Mouse (Mus musculus) adrenal gland, adult 18-20 months (tissue): Measurements from ENCODE around the gene Gas2. TPM values are rescaled to one million over a fixed set of nuclear protein-coding genes. Genes with fewer than 3 reads are reported as not detected.

Source experiments
- DNase-seq, 2 experiments: peaks; one replicate each; pipeline ENCODE4 v3.0.0; 2021 to 2022; ENCODE audit warnings: low spot score in 2 of 2
- total RNA-seq, 2 experiments: library from RNA; stranded (reverse); gene quantifications; 1 replicate in 1 of 2; 2 replicates in 1 of 2; pipeline ENCODE4 v1.2.3; 2021

Gene Gas2
- total RNA-seq, 2 experiments from 2014 or later: 32.3 to 49.9 TPM

- DNase-seq: no peak
Observed at GRCm38 (mm10) chr7:51962219-51962952, 100.6 kb downstream of the Gas2 start.

- DNase-seq: no peak
Observed at GRCm38 (mm10) chr7:51964681-51965080, 102.9 kb downstream of the Gas2 start.

- no peak for DNase-seq
Observed at GRCm38 (mm10) chr7:51967581-51967980, 105.8 kb downstream of the Gas2 start.

GRCm38 (mm10) chr7:51969379-51969778 is 107.6 kb downstream of the Gas2 start:
- DNase-seq: no peak

- peak in 1 of 2 experiments; percentile 54 for DNase-seq
Observed at GRCm38 (mm10) chr7:51972252-51972855, 110.5 kb downstream of the Gas2 start.

- DNase-seq: no peak
Observed at GRCm38 (mm10) chr7:51973091-51973490, 111.3 kb downstream of the Gas2 start.

- no peak for DNase-seq
Observed at GRCm38 (mm10) chr7:51973526-51973925, 111.7 kb downstream of the Gas2 start.

GRCm38 (mm10) chr7:51975181-51975580 is 113.4 kb downstream of the Gas2 start:
- DNase-seq: no peak

- no peak for DNase-seq
Observed at GRCm38 (mm10) chr7:51979271-51979670, 117.5 kb downstream of the Gas2 start.

- DNase-seq: no peak
Observed at GRCm38 (mm10) chr7:51982303-51982702, 120.5 kb downstream of the Gas2 start.

- DNase-seq: no peak
Observed at GRCm38 (mm10) chr7:51985763-51986162, 123.9 kb downstream of the Gas2 start.

GRCm38 (mm10) chr7:51986909-51987308 is 125.1 kb downstream of the Gas2 start:
- no peak for DNase-seq

GRCm38 (mm10) chr7:51991020-51991419 is 129.2 kb downstream of the Gas2 start:
- no peak for DNase-seq

- peak; percentile 67 to 76 for DNase-seq
Observed at GRCm38 (mm10) chr7:52005511-52006295, 143.9 kb downstream of the Gas2 start, which contains the start of gene Svip. Gene Svip (minus strand): TSS chr7:52006018.

GRCm38 (mm10) chr7:52006296-52006630 is 144.4 kb downstream of the Gas2 start:
- DNase-seq: no peak

- DNase-seq: no peak
Observed at GRCm38 (mm10) chr7:52007138-52007537, 145.3 kb downstream of the Gas2 start.

- no peak for DNase-seq
Observed at GRCm38 (mm10) chr7:52013457-52013856, 151.6 kb downstream of the Gas2 start.

- no peak for DNase-seq
Observed at GRCm38 (mm10) chr7:52015180-52015579, 153.4 kb downstream of the Gas2 start.

GRCm38 (mm10) chr7:52015628-52016027 is 153.8 kb downstream of the Gas2 start, which contains the start of gene 1700015G11Rik:
Gene 1700015G11Rik (minus strand): TSS chr7:52015728.
- no peak for DNase-seq

GRCm38 (mm10) chr7:52022039-52022438 is 160.2 kb downstream of the Gas2 start:
- no peak for DNase-seq

- no peak for DNase-seq
Observed at GRCm38 (mm10) chr7:52024050-52024626, 162.3 kb downstream of the Gas2 start.
